Mouse (Mus musculus) liver, adult 2 months (tissue): Measurements from ENCODE around the gene Ppargc1a.

Experiments
- CTCF ChIP-seq: fragments of 200-500 bp; IDR thresholded peaks from 2 replicates; pipeline ENCODE4 v1.5.1; 2011; ENCODE audit warnings: low read depth, low read length, control low read depth
- POLR2A ChIP-seq: fragments of 200-500 bp; IDR thresholded peaks from 2 replicates; pipeline ENCODE4 v1.6.1; 2011; ENCODE audit warnings: low read length, control low read depth; ENCODE audit not compliant: insufficient read depth; ENCODE audit errors: extremely low read depth

- TF ChIP-seq CTCF, result no peak
- TF ChIP-seq POLR2A, result no peak
Measured at GRCm38 (mm10) chr5:51477140-51477539, 90.4 kb downstream of the Ppargc1a start.
